Mouse (Mus musculus) liver, embryonic 14.5 days (tissue): ENCODE measurements at regions not wholly inside any gene's neighbourhood (a gene's known extent, or its start where the extent isn't known, plus 50 kb on each side); places are given as distances from the start of the nearest gene placed in this dataset.

Experiments
- CTCF ChIP-seq: IDR thresholded peaks from 2 replicates; pipeline ENCODE4 v1.5.1; 2016; ENCODE audit warnings: antibody characterized with exemption, low read depth, control low read depth
- EP300 ChIP-seq: IDR thresholded peaks from 2 replicates; pipeline ENCODE4 v1.6.1; 2016; ENCODE audit warnings: antibody characterized with exemption, low read depth

GRCm38 (mm10) chr9:74672261-74672660 lies 189.5 kb upstream of the Onecut1 start:
- TF ChIP-seq CTCF: no peak
- no peak for TF ChIP-seq EP300
